Mouse (Mus musculus) embryonic stem cell, embryonic (primary cell): ENCODE measurements around the gene Gm7879.
"Not testable (repeated sequence)": the region's sequence is repeated elsewhere in the genome, so short reads cannot be mapped to it uniquely, and the experiment has no call there.

Source experiments
- CTCF ChIA-PET, 4 experiments: fragments of 300-600 bp in 2 of 4; fragments of 350-600 bp in 2 of 4; sonication (Branson Sonifier 250); formaldehyde crosslinking; loops; one replicate each; lab custom pipeline; 2022; ENCODE audit warnings: inconsistent platforms in 2 of 4; lab: Charles Lee
- POLR2A ChIA-PET, 4 experiments: fragments of 300-600 bp in 2 of 4; fragments of 350-600 bp in 2 of 4; sonication (Branson Sonifier 250); formaldehyde crosslinking; loops; one replicate each; lab custom pipeline; 2022; ENCODE audit warnings: antibody characterized with exemption in 4 of 4, inconsistent platforms in 1 of 4; lab: Charles Lee

Gm7879 gene

GRCm38 (mm10) chr5:43912844-43913243 is at the start of gene Gm7879:
Gene Gm7879 (plus strand): TSS chr5:43913144.
- CTCF ChIA-PET, POLR2A ChIA-PET: not testable (repeated sequence)

- POLR2A ChIA-PET = interaction anchor here in 2 of 4 experiments (0.6 to 1.5 kb wide), 2 partner anchors 10 to 1776 kb away, joined by 4 to 5 read pairs; partner anchors contain the start of gene Fam184b (in 1 of the 2)
- CTCF ChIA-PET = no interaction called here
Observed at GRCm38 (mm10) chr5:43863642-43864041, 49.3 kb upstream of the Gm7879 start.

- CTCF ChIA-PET = interaction anchor here in 1 of 4 experiments (0.6 kb wide), 1 partner anchor 12 kb away, joined by 7 read pairs; no protein-coding TSS in a partner anchor
- POLR2A ChIA-PET = interaction anchor here in 3 of 4 experiments (0.6 to 1.5 kb wide), 10 partner anchors 12 to 202 kb away, joined by 3 to 4 read pairs (median 3); no protein-coding TSS in a partner anchor
Observed at GRCm38 (mm10) chr5:43865316-43865715, 47.6 kb upstream of the Gm7879 start.

- ChIA-PET CTCF (interaction anchor here in 1 of 4 experiments (1.2 kb wide), 1 partner anchor 27 kb away, joined by 3 read pairs; no protein-coding TSS in a partner anchor), POLR2A (interaction anchor here in 3 of 4 experiments (0.5 to 5.3 kb wide), 8 partner anchors 8 to 196 kb away, joined by 3 to 28 read pairs (median 5); no protein-coding TSS in a partner anchor)
Observed at GRCm38 (mm10) chr5:43868253-43868652, 44.7 kb upstream of the Gm7879 start, which contains the start of gene Cd38. Gene Cd38 (plus strand): TSS chr5:43868553.

GRCm38 (mm10) chr5:43868711-43869600 is 44.0 kb upstream of the Gm7879 start:
- POLR2A ChIA-PET = interaction anchor here (0.5 to 5.3 kb wide), 19 partner anchors 9 to 1664 kb away, joined by 3 to 28 read pairs (median 4); no protein-coding TSS in a partner anchor
- CTCF ChIA-PET = interaction anchor here in 3 of 4 experiments (0.5 to 1.2 kb wide), 6 partner anchors 24 to 79 kb away, joined by 3 to 4 read pairs (median 3); no protein-coding TSS in a partner anchor

GRCm38 (mm10) chr5:43871845-43872244 is 41.1 kb upstream of the Gm7879 start:
- POLR2A ChIA-PET = interaction anchor here in 1 of 4 experiments (5.3 kb wide), 1 partner anchor 12 kb away, joined by 28 read pairs; no protein-coding TSS in a partner anchor
- CTCF ChIA-PET = no interaction called here

GRCm38 (mm10) chr5:43872652-43873051 is 40.3 kb upstream of the Gm7879 start:
- ChIA-PET POLR2A (interaction anchor here in 1 of 4 experiments (0.7 to 5.3 kb wide), 3 partner anchors 10 to 621 kb away, joined by 3 to 28 read pairs (median 5); no protein-coding TSS in a partner anchor), CTCF (interaction anchor here in 1 of 4 experiments (0.5 kb wide), 1 partner anchor 174 kb away, joined by 3 read pairs; no protein-coding TSS in a partner anchor)

GRCm38 (mm10) chr5:43882034-43882433 is 30.9 kb upstream of the Gm7879 start:
- ChIA-PET POLR2A (no interaction called here), CTCF (no interaction called here)

- POLR2A ChIA-PET = interaction anchor here in 1 of 4 experiments (1.0 kb wide), 1 partner anchor 15 kb away, joined by 3 read pairs; no protein-coding TSS in a partner anchor
Observed at GRCm38 (mm10) chr5:43885060-43885820, 27.7 kb upstream of the Gm7879 start.

GRCm38 (mm10) chr5:43892386-43892785 is 20.6 kb upstream of the Gm7879 start:
- ChIA-PET POLR2A (interaction anchor here in 2 of 4 experiments (0.7 to 1.4 kb wide), 5 partner anchors 14 to 221 kb away, joined by 3 to 15 read pairs (median 5); no protein-coding TSS in a partner anchor), CTCF (interaction anchor here (0.6 to 2.9 kb wide), 30 partner anchors 11 to 1017 kb away, joined by 3 to 18 read pairs (median 5); partner anchors contain the start of gene Prom1 (in 1 of the 4))

More at GRCm38 (mm10) chr5:43885060-43885820, 27.7 kb upstream of the Gm7879 start:
- CTCF ChIA-PET = interaction anchor here in 1 of 4 experiments (0.5 kb wide), 1 partner anchor 140 kb away, joined by 3 read pairs; no protein-coding TSS in a partner anchor

- CTCF ChIA-PET = interaction anchor here in 3 of 4 experiments (0.7 to 2.9 kb wide), 16 partner anchors 23 to 1530 kb away, joined by 3 to 18 read pairs (median 3); no protein-coding TSS in a partner anchor
Observed at GRCm38 (mm10) chr5:43894113-43894512, 18.8 kb upstream of the Gm7879 start.

GRCm38 (mm10) chr5:43895931-43896330 is 17.0 kb upstream of the Gm7879 start:
- ChIA-PET CTCF (no interaction called here), POLR2A (interaction anchor here in 1 of 4 experiments (0.6 kb wide), 1 partner anchor 335 kb away, joined by 3 read pairs; no protein-coding TSS in a partner anchor)

More at GRCm38 (mm10) chr5:43894113-43894512, 18.8 kb upstream of the Gm7879 start:
- POLR2A ChIA-PET = interaction anchor here in 1 of 4 experiments (1.2 kb wide), 1 partner anchor 213 kb away, joined by 4 read pairs; no protein-coding TSS in a partner anchor

- ChIA-PET POLR2A (no interaction called here), CTCF (interaction anchor here in 1 of 4 experiments (1.6 kb wide), 1 partner anchor 48 kb away, joined by 4 read pairs; no protein-coding TSS in a partner anchor)
Observed at GRCm38 (mm10) chr5:43904685-43905084, 8.3 kb upstream of the Gm7879 start.

- POLR2A ChIA-PET = no interaction called here
- CTCF ChIA-PET = interaction anchor here in 2 of 4 experiments (0.9 to 1.1 kb wide), 2 partner anchors 15 kb away, joined by 3 to 4 read pairs; no protein-coding TSS in a partner anchor
Observed at GRCm38 (mm10) chr5:43909213-43909612, 3.7 kb upstream of the Gm7879 start.

GRCm38 (mm10) chr5:43910006-43910405 is 2.9 kb upstream of the Gm7879 start:
- CTCF ChIA-PET = interaction anchor here in 1 of 4 experiments (0.6 kb wide), 1 partner anchor 32 kb away, joined by 4 read pairs; no protein-coding TSS in a partner anchor
- POLR2A ChIA-PET = no interaction called here

- POLR2A ChIA-PET = no interaction called here
- CTCF ChIA-PET = no interaction called here
Observed at GRCm38 (mm10) chr5:43915261-43915886, 2.4 kb downstream of the Gm7879 start.

- POLR2A ChIA-PET = interaction anchor here in 2 of 4 experiments (0.5 to 0.7 kb wide), 2 partner anchors 76 to 239 kb away, joined by 3 read pairs; no protein-coding TSS in a partner anchor
- CTCF ChIA-PET = interaction anchor here in 2 of 4 experiments (1.1 to 1.2 kb wide), 2 partner anchors 27 to 69 kb away, joined by 3 to 5 read pairs; no protein-coding TSS in a partner anchor
Observed at GRCm38 (mm10) chr5:43921877-43922276, 8.9 kb downstream of the Gm7879 start.
